Comparison of ENCODE assay signal across 15 mouse cellular contexts in genomic region chr12:70609116-70609871, GRCm38 (mm10).
DNase-seq lines count a peak whose midpoint lies in the region; ATAC-seq and TF ChIP-seq lines count a peak whose summit lies in the region.
"Had no signal": no experiment of that assay in that cellular context is flagged by ENCODE, and none has a peak within 500 bp of the region (broad histone marks: within the 10 kb centered on the region; RNA-seq: fewer than 3 reads in every experiment).

No protein-coding gene starts in this region.

- ATAC-seq in lung, embryonic 14.5 days (ENCODE audit: insufficient read depth) = no peak
- ATAC-seq in heart, embryonic 14.5 days (ENCODE audit: insufficient number of reproducible peaks, insufficient read depth, low FRiP score, low read depth) = no peak
- no peak for ATAC-seq in forebrain, embryonic 14.5 days
- ATAC-seq in cerebellum, adult (ENCODE audit: insufficient number of reproducible peaks, low FRiP score, low TSS enrichment) = no peak
- ATAC-seq: intestine, postnatal 0 days had no signal

- TF ChIP-seq EP300 in heart, adult 2 months (IDR thresholded peaks at IDR 0.05; ENCODE audit: insufficient read depth, low read depth, low read length) = no peak

- H3K36me3 ChIP-seq in heart, adult 2 months (ENCODE audit: control insufficient read depth, insufficient read depth, low read length) = 0 out of 2 replicates have a peak, but pooled peaks cover 2% of the 10 kb centered on the region
- H3K36me3 ChIP-seq in lung, embryonic 14.5 days (ENCODE audit: insufficient read depth) = no peaks in the 10 kb centered on the region
- H3K36me3 ChIP-seq in heart, embryonic 14.5 days (ENCODE audit: control insufficient read depth, insufficient read depth, low read length) = no peaks in the 10 kb centered on the region
- H3K36me3 ChIP-seq in forebrain, embryonic 14.5 days (ENCODE audit: control insufficient read depth, insufficient read depth, low read length) = no peaks in the 10 kb centered on the region
- H3K36me3 ChIP-seq: hindbrain, embryonic 13.5 days; limb, embryonic 10.5 days; liver, embryonic 13.5 days had no signal

- no peak for TF ChIP-seq POLR2A in heart, adult 2 months (IDR thresholded peaks at IDR 0.05; ENCODE audit: insufficient read depth, low read depth, low read length)
- no peak for TF ChIP-seq POLR2A in lung, adult 2 months (IDR thresholded peaks at IDR 0.05; ENCODE audit: borderline replicate concordance, extremely low read depth, low read depth, low read length)

- no peak for TF ChIP-seq CTCF in heart, adult 2 months (IDR thresholded peaks at IDR 0.05)
- TF ChIP-seq CTCF in lung, embryonic 14.5 days (IDR thresholded peaks at IDR 0.05; ENCODE audit: low read depth) = no peak
- TF ChIP-seq CTCF in lung, adult 2 months (IDR thresholded peaks at IDR 0.05; ENCODE audit: insufficient read depth, low read length) = no peak

- WGBS in heart, adult 2 months = 50% methylated on average over 7 of the region's 7 CpGs
- WGBS in lung, embryonic 14.5 days = 61% methylated on average over 7 of the region's 7 CpGs
- WGBS in lung, adult 2 months = 40% methylated on average over 7 of the region's 7 CpGs
- WGBS in heart, embryonic 14.5 days = 59% methylated on average over 7 of the region's 7 CpGs
- WGBS in forebrain, embryonic 14.5 days = 88% methylated on average over 7 of the region's 7 CpGs

- no peaks in the 10 kb centered on the region for H3K79me2 ChIP-seq in heart, adult 2 months (replicated peaks; ENCODE audit: control insufficient read depth, insufficient read depth, low read length)

- H3K27ac ChIP-seq in heart, adult 2 months = peak overlapping the region; percentile 52
- peak overlapping the region; percentile 16; the same call in 1 of the 2 replicates for H3K27ac ChIP-seq in lung, embryonic 14.5 days (ENCODE audit: low read depth)
- peak overlapping the region; percentile 43 to 63 for H3K27ac ChIP-seq in heart, embryonic 14.5 days (replicated peaks in 1 of 2; ENCODE audit: control insufficient read depth in 1 of 2, insufficient read depth in 1 of 2, low read depth in 2 of 2, low read length in 2 of 2)
- no peak overlapping the region for H3K27ac ChIP-seq in forebrain, embryonic 14.5 days (ENCODE audit: low read depth, low read length)
- H3K27ac ChIP-seq: hindbrain, embryonic 13.5 days; limb, embryonic 10.5 days; liver, embryonic 13.5 days had no signal

- no peaks in the 10 kb centered on the region for H3K27me3 ChIP-seq in heart, adult 2 months (ENCODE audit: control insufficient read depth, insufficient read depth, low read length)
- H3K27me3 ChIP-seq in lung, embryonic 14.5 days (ENCODE audit: insufficient read depth, low read length) = no peaks in the 10 kb centered on the region
- no peaks in the 10 kb centered on the region for H3K27me3 ChIP-seq in heart, embryonic 14.5 days (ENCODE audit: control insufficient read depth, insufficient read depth, low read length)
- H3K27me3 ChIP-seq in forebrain, embryonic 14.5 days (replicated peaks; ENCODE audit: control insufficient read depth, insufficient read depth, low read length) = no peaks in the 10 kb centered on the region
- H3K27me3 ChIP-seq: hindbrain, embryonic 13.5 days; liver, embryonic 13.5 days had no signal

- no peak for DNase-seq in heart, adult 2 months
- DNase-seq in heart, adult 8-10 months (ENCODE audit: low spot score) = no peak
- no peak for DNase-seq in lung, embryonic 14.5 days
- DNase-seq in lung, adult 2 months = no peak
- DNase-seq in lung, postnatal 36 days = peak; percentile 75
- DNase-seq in forebrain, embryonic 14.5 days (ENCODE audit: low spot score) = no peak
- DNase-seq: adrenal gland, adult 2 months; cerebellum, adult 8-10 months; gastrocnemius, postnatal 36 days; liver, embryonic 13.5 days had no signal

- H3K4me3 ChIP-seq in heart, adult 2 months = no peak overlapping the region
- no peak overlapping the region for H3K4me3 ChIP-seq in lung, embryonic 14.5 days (ENCODE audit: low read depth, low read length)
- no peak overlapping the region for H3K4me3 ChIP-seq in lung, adult 2 months (replicated peaks; ENCODE audit: extremely low read depth, low read depth, low read length)
- no peak overlapping the region for H3K4me3 ChIP-seq in heart, embryonic 14.5 days (ENCODE audit: control insufficient read depth in 1 of 2, insufficient read depth in 1 of 2, low read depth in 1 of 2, low read length in 2 of 2)
- no peak overlapping the region for H3K4me3 ChIP-seq in forebrain, embryonic 14.5 days (ENCODE audit: low read depth, low read length)
- H3K4me3 ChIP-seq: hindbrain, embryonic 13.5 days; limb, embryonic 10.5 days; liver, embryonic 13.5 days had no signal

- H3K9ac ChIP-seq in heart, adult 2 months (ENCODE audit: low read depth, low read length) = no peak overlapping the region
- H3K9ac ChIP-seq in lung, embryonic 14.5 days = no peak overlapping the region
- no peak overlapping the region for H3K9ac ChIP-seq in heart, embryonic 14.5 days (ENCODE audit: low read length)
- no peak overlapping the region for H3K9ac ChIP-seq in forebrain, embryonic 14.5 days (ENCODE audit: low read length)
- H3K9ac ChIP-seq: hindbrain, embryonic 13.5 days; liver, embryonic 13.5 days had no signal

- H3K4me2 ChIP-seq in lung, embryonic 14.5 days = no peak overlapping the region
- no peak overlapping the region for H3K4me2 ChIP-seq in heart, embryonic 14.5 days (ENCODE audit: low read length)
- H3K4me2 ChIP-seq in forebrain, embryonic 14.5 days (ENCODE audit: low read length) = no peak overlapping the region
- H3K4me2 ChIP-seq: hindbrain, embryonic 13.5 days; liver, embryonic 13.5 days had no signal

- H3K4me1 ChIP-seq in heart, adult 2 months (ENCODE audit: control insufficient read depth, insufficient read depth, low read length) = peaks cover 17% of the 10 kb centered on the region
- H3K4me1 ChIP-seq in lung, embryonic 14.5 days (ENCODE audit: insufficient read depth) = peaks cover 4% of the 10 kb centered on the region; the same call in 1 of the 2 replicates
- peaks cover 18% of the 10 kb centered on the region for H3K4me1 ChIP-seq in lung, adult 2 months (ENCODE audit: control insufficient read depth, insufficient read depth, low read length)
- peaks cover 11% of the 10 kb centered on the region in 2 experiments; a peak in 3 of 4 replicates for H3K4me1 ChIP-seq in heart, embryonic 14.5 days (ENCODE audit: control insufficient read depth in 2 of 2, insufficient read depth in 2 of 2, low read length in 2 of 2)
- no peaks in the 10 kb centered on the region for H3K4me1 ChIP-seq in forebrain, embryonic 14.5 days (ENCODE audit: control insufficient read depth, insufficient read depth, low read length)
- H3K4me1 ChIP-seq: hindbrain, embryonic 13.5 days; liver, embryonic 13.5 days had no signal

- intact Hi-C loops in heart, adult 2 months (cut with DNase I) = no loop called here

- H3K9me3 ChIP-seq in lung, embryonic 14.5 days (ENCODE audit: low read depth, low read length) = no peaks in the 10 kb centered on the region
- H3K9me3 ChIP-seq in heart, embryonic 14.5 days (ENCODE audit: control insufficient read depth, low read length) = no peaks in the 10 kb centered on the region
- no peaks in the 10 kb centered on the region for H3K9me3 ChIP-seq in forebrain, embryonic 14.5 days (replicated peaks; ENCODE audit: control insufficient read depth, low read length)
- H3K9me3 ChIP-seq: hindbrain, embryonic 13.5 days; limb, embryonic 10.5 days; liver, embryonic 13.5 days had no signal
